Mouse (Mus musculus) cerebral cortex, adult 2 months (tissue): Measurements from ENCODE around the gene Frmd4a.

ENCODE experiments used
- WGBS: fragments of 180-500 bp; shearing (Covaris S2); methylation state at CpG from one replicate; pipeline ENCODE4 v1.1.7; 2018; 5-methylcytosine and 5-hydroxymethylcytosine counted together

Gene Frmd4a

GRCm38 (mm10) chr2:4340378-4340777 is 322.9 kb downstream of the Frmd4a start:
- WGBS = 76% methylated on average over 10 of the region's 10 CpGs

GRCm38 (mm10) chr2:4341141-4341540 is 323.6 kb downstream of the Frmd4a start:
- WGBS = 62% methylated on average over 1 of the region's 1 CpGs

GRCm38 (mm10) chr2:4342005-4342404 is 324.5 kb downstream of the Frmd4a start:
- 86% methylated on average over 7 of the region's 7 CpGs for WGBS

- 86% methylated on average over 5 of the region's 5 CpGs for WGBS
Observed at GRCm38 (mm10) chr2:4344411-4344810, 326.9 kb downstream of the Frmd4a start.

- WGBS = 43% methylated on average over 6 of the region's 6 CpGs
Observed at GRCm38 (mm10) chr2:4346232-4346631, 328.7 kb downstream of the Frmd4a start.

- WGBS = 41% methylated on average over 1 of the region's 1 CpGs
Observed at GRCm38 (mm10) chr2:4346953-4347352, 329.4 kb downstream of the Frmd4a start.

DNA sequence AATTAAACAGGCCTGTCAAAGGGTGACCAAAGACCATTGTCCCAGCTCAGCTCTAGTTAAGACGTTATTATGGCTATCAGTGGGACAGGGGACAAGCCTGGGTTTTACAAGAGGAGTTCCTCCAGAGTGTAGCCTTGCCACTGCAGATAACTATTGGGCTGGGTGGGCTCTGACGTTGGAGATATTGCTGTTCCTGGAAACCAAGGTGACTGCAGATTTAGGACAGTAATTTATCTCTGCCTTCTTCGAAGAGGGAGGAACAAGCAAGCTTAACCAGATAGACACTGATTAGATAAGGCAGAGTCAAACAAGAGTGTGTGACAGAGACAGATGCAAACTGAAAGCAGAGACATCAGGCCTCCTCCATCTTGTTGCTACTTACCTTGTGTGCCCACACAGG is 330.3 kb downstream of the Frmd4a start:
- WGBS = 66% methylated on average over 3 of the region's 3 CpGs

DNA sequence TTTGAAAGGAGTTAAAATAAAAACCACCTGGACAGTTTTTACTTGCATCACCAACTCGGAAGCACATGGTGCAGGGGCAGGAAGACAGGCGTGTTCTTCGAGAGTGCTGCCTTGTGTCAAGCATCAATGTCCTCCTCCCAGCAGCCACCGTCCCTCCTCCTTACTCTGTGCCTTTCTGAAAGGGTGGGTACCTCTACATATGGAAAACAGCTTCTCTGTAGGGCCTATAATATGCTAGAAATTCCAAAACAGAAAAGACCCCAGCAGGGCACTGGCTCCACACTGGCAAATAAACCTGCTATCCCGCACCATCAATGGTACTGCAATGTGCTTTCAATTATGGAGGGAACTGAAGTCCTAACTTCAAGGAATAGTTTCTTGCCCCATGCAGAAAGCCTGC is 331.0 kb downstream of the Frmd4a start:
- 65% methylated on average over 5 of the region's 5 CpGs for WGBS

- 86% methylated on average over 7 of the region's 7 CpGs for WGBS
Observed at GRCm38 (mm10) chr2:4356812-4357384, 339.4 kb downstream of the Frmd4a start.

DNA sequence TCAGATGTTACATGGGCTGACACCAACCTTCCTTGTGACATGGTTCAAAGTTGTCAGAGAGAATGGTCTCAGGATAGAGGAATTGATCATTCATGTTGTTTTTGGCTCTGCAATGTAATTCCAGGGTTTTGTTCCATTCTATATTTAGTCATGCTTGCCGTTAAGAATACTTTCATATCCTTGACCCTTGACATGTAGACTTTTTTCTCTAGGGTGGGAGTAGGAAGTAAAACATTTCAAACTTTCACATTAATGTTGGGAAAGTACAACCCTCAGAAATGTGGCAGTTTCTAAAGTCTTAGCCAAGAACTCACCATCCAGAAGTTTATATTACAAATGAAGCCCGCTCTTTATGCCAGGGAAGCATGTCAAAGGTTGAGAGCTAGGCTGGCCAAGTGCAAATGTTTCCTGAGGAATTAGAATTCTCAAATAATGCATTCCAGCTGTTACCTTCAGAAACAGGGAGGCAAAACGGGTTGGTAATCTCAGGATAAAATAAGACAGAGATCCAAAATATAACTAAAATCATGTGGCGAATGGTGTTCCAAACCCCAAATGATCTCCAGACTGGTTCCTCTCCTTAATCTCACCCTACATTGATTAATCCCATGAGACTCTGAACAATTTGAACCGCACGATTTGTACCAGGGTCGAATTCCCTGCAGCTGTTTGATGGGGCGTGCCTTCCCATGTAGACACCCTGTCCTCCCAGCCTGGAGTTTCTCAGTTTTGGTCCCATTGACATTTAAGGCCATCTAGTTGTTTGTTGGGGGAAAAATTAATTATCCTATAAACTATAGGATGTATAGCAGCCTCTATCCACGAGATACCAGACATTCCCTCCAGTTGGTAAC is 344.7 kb downstream of the Frmd4a start:
- WGBS = 89% methylated on average over 9 of the region's 9 CpGs

DNA sequence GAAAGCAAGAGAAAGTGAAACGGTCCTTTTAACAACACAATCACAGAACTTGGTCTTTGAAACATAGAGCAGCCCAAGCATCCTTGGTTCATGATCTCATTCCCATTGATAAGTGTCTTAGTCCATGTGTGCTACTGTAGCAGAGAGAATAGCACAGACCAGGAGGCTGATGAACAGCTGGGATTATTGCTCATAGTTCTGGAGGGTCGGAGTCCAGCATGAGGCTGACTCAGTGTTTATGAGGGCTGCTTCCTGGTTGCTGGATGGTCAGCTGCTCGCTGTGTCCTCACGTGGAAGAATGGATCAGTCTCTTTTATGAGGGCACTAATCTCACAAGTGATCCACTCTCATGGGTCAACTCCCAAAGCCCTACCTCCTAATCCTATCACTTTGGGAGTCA is 347.4 kb downstream of the Frmd4a start:
- WGBS = 72% methylated on average over 4 of the region's 4 CpGs

DNA sequence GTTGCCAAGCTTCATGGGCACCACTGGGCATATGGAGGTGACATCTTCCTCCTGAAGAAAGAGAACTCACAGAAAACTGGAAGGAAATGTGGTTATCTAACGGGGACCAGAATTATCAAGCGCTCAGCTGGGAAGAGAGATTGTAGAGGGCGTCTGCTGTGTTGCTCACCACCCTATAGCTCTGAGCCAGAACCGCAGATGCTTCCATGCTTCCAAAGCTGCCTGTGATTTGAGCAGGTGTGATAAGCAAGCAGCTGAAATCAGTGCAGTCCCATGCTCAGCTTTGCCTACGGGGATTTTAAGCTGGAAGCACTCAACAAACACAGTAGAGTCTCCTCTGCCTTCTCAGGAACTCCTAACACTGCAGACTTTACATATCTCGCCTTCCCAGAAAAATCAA is 351.0 kb downstream of the Frmd4a start:
- WGBS = 57% methylated on average over 6 of the region's 6 CpGs

DNA sequence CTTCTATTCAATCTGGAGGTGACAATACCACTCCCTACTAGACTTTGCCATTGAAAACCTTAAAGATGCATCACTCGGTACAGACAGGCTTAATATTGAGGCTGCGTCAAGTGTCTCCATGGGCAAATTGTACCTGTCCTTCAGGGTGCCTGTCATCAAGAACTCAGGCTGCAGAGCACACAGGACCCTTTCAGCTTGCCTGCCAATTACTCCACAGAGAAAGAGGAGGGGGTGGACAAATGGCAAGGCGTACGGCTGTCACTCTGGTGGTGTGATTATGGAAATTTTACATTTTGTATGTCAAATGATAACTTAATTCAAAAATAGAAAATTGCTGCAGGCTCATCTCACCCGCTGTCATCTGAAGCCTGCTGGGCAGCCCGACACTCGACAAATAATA is 353.0 kb downstream of the Frmd4a start:
- WGBS = 78% methylated on average over 7 of the region's 7 CpGs

- 92% methylated on average over 1 of the region's 1 CpGs for WGBS
Observed at GRCm38 (mm10) chr2:4371341-4371740, 353.8 kb downstream of the Frmd4a start.

DNA sequence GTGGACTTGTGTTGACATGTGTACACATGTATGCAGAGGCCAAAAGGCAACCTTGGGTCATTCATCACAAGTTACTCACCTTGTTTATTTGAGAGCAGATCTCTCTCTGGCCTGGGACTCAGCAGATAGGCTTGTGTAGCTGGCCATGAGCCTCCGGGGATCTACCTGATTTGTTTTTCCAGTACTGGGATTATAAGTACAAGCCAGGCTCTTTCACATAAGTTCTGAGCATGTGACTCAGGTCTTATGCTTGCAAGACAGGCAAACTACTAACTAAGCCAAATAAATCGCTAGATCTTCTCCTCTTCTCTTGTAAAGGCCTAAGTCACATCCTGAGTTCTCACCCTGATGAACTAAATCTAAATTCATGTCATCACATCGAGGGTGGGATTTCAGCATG is 361.3 kb downstream of the Frmd4a start:
- WGBS = 92% methylated on average over 3 of the region's 3 CpGs

DNA sequence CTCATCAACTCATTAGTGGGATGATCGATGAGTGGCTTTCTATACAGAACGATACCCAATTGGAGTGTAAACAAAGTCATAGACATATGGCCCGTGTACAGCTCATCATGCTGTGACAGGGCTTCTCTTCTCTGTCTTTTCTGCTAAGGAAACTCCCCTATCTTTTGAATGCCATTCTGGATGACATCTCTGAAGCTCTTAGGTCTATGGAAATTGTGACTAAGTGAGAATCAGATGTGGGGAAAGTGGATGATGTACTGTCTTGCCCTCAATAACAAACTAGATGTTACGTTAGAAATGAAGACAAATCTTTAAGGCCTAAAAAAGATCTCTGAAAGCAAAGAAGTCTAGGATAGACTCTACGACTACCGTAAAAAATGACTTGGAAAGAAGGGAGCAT is 362.9 kb downstream of the Frmd4a start:
- WGBS = 82% methylated on average over 6 of the region's 6 CpGs

DNA sequence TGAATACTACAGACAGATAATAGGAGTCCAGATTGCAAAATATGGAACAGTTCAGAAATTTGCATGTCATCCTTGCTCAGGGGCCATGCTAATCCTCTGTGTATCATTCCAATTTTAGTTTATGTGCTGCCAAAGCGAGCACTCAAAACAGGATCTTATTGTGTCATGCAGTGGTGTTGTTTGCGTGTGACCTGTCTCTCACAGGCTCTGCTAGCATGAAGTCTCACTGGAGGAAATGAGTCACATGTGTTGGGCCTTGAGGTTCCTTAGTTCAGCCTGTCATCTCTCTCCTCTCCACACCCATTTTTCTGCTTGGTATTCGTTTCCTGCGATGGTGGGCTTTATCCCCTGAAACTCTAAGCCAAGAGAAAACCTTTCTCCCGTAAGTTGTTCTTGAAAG is 363.4 kb downstream of the Frmd4a start:
- WGBS = 89% methylated on average over 5 of the region's 5 CpGs

DNA sequence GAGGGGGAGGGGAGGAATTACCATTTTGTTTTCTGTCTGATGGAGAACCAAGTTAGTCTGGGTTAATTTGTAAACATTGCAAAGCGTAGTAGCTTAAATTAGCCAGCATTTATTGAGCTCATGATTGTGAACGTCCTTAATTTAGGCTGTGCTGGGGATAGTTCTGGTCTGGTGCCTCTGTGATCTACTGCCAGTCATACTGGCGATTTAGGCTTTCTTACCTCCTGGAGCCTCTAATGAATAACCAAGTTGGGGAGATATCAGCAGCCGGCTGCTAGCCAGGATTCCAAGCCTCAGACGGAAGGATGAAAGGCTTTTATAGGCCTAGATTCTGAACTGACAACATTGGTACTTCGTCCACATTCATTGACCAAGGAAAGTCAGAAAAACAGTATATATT is 369.0 kb downstream of the Frmd4a start:
- 65% methylated on average over 6 of the region's 6 CpGs for WGBS

- WGBS = 46% methylated on average over 6 of the region's 6 CpGs
Observed at GRCm38 (mm10) chr2:4389330-4389729, 371.8 kb downstream of the Frmd4a start.

GRCm38 (mm10) chr2:4391091-4391490 is 373.6 kb downstream of the Frmd4a start:
- 72% methylated on average over 4 of the region's 4 CpGs for WGBS

DNA sequence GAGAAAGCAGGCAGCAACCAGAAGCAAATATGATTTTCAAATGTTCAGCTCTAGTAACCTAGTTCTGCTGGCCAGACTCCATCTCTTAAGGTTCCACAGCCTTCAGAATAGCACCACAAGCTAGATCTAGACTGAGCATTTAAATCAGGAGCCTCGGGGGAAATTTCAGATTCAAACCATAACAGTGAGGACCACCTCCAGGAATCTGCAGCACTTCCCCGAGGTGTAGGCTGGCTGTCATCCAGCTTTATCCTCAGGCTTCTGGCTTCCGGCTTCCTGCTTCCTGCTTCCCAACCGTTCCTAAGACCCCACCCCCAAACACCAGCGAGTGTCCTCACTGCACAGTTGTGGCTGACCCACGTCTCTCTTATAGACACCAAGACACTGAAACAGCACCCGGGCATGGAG is 374.2 kb downstream of the Frmd4a start:
- 19% methylated on average over 7 of the region's 7 CpGs for WGBS

- 85% methylated on average over 4 of the region's 4 CpGs for WGBS
Observed at GRCm38 (mm10) chr2:4393046-4393445, 375.5 kb downstream of the Frmd4a start.

DNA sequence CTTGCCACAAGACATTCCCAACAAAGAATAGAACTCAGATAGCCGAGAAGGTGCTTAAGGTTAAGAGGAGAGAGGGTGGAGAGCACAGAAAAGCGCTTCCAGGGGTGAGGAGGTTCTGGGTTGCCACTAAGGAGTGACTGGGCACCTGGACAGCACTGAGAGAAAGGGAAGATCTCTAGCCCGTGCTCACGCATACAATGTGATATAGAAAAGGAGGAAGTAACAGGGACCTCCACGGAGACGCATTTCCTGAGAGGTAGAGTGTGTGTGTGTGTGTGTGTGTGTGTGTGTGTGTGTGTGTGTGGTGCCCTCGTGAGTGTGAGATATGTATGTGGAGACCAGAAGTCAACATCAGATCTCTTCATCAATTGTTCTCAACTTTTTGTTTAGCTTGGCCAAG is 377.1 kb downstream of the Frmd4a start:
- 82% methylated on average over 7 of the region's 7 CpGs for WGBS
